Mouse (Mus musculus) neural tube, embryonic 12.5 days (tissue): ENCODE data around the gene Becn1. TPM values are rescaled to one million over a fixed set of nuclear protein-coding genes. Genes with fewer than 3 reads are reported as not detected.

ENCODE experiments used
- ATAC-seq: fragments of 200-750 bp; cut with Nextera tagmentation; 2 replicates; pipeline ENCODE4 v1.8.0; 2017; ENCODE audit warnings: low read depth, mild to moderate bottlenecking, moderate TSS enrichment, moderate library complexity; ENCODE audit not compliant: low FRiP score
- H3K27ac ChIP-seq: fragments of 300-500 bp; sonication (generic); 2 replicates; pipeline ENCODE4 v1.5.1; 2016
- H3K27me3 ChIP-seq: fragments of 300-500 bp; sonication (generic); replicated peaks from 2 replicates; pipeline ENCODE4 v1.6.1; 2016; ENCODE audit warnings: mild to moderate bottlenecking
- H3K36me3 ChIP-seq: fragments of 300-500 bp; sonication (generic); 2 replicates; pipeline ENCODE4 v1.6.1; 2016; ENCODE audit warnings: mild to moderate bottlenecking
- H3K4me1 ChIP-seq: fragments of 300-500 bp; sonication (generic); 2 replicates; pipeline ENCODE4 v1.6.1; 2016
- H3K4me2 ChIP-seq: fragments of 300-500 bp; sonication (generic); replicated peaks from 2 replicates; pipeline ENCODE4 v1.6.1; 2016; ENCODE audit warnings: mild to moderate bottlenecking
- H3K4me3 ChIP-seq: fragments of 300-500 bp; sonication (generic); 2 replicates; pipeline ENCODE4 v1.5.1; 2016
- H3K9ac ChIP-seq: fragments of 300-500 bp; sonication (generic); 2 replicates; pipeline ENCODE4 v1.6.1; 2016; ENCODE audit warnings: mild to moderate bottlenecking
- H3K9me3 ChIP-seq: fragments of 300-500 bp; sonication (generic); 2 replicates; pipeline ENCODE4 v1.6.1; 2016; ENCODE audit warnings: mild to moderate bottlenecking
- WGBS: fragments of 180-500 bp; shearing (Covaris S2); methylation state at CpG from one replicate; pipeline ENCODE4 v1.1.7; 2016; 5-methylcytosine and 5-hydroxymethylcytosine counted together
- polyA plus RNA-seq: library from polyadenylated mRNA; unstranded; fragments of >200 nt; fragmentation: Nextera tagmentation; extraction: Ambion mirVana; gene quantifications from 2 replicates; pipeline ENCODE4 v1.2.1, GENCODE M21; 2016

The Becn1 gene
- polyA plus RNA-seq, 1 experiment from 2014 or later, result 174 TPM

DNA sequence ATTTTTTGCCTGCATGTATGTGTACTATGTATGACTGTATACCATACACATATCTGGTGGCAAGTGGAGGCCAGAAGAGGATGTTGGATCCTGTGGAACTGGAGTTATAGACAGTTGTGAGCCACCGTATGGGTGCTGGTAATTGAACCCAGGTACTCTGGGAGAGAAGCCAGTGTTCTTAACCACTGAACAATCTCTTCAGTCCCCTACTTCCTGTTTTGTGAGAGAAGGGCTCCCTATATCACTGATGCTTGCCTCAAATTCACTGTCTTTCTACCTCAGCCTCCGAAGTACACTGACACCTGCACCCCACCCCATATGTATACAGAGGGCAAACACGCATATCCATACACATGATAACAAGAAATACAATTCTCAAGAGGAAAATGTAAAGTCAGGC lies 9.0 kb upstream of the Becn1 start:
- no peak for ATAC-seq
- Histone ChIP-seq H3K9me3 (no peaks in the 10 kb centered on the region), H3K4me3 (no peak overlapping the region), H3K27ac (no peak overlapping the region), H3K27me3 (0 out of 2 replicates have a peak, but pooled peaks cover 5% of the 10 kb centered on the region), H3K36me3 (no peaks in the 10 kb centered on the region), H3K4me2 (no peak overlapping the region), H3K4me1 (no peaks in the 10 kb centered on the region), H3K9ac (no peak overlapping the region)
- WGBS, result 92% methylated on average over 3 of the region's 3 CpGs

DNA sequence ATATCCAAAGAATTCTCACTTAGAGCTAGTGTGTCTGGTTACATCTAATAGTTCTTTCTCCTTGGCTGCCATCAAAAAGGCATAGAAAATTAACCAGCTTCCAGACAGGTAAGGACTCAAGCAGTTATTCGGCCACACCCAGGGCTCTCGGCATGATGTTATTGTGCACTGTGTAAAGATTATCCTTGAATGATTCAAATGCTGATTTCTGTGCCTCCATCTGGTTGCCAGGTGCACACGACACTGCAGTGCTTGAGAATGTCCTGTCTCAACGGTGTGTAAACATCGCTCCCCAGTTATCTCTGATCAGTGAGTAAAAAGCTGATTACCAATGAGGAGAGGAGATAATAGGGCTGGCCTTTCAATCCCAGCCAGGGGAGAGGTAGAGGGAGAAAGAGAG lies 5.7 kb upstream of the Becn1 start:
- no peaks in the 10 kb centered on the region for H3K36me3 ChIP-seq

DNA sequence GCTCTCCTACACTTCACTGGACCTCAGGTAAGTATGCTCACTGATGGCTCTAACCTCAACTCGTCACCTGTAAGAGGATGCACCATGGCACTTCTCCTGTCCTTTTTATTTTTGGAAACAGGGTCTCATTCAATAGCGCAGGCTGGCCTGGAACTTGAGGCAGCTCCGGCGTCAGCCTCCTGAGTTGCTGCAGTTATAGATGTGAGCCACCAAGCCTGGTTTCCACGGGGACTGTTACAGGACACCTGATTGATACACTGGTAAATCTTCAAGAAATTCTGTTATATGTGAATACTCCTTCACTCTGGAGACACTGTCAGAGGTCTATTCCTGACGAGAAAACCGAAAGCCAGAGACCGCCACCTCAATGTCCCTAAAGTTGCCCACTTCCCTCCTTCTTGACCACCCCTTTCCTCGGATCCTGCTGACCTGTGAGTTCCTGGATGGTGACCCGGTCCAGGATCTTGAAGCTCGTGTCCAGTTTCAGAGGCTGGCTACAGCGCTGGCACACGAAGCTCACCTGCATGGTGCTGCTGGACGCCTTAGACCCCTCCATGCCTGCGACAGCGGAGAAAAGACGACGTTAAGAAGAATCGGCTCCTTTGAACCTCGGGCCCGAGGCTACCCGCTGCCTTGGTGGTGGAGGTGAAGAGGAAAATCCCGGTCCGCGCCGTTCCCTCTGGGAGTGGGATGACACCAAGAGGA lies 635 bp downstream of the Becn1 start:
- ATAC-seq, result 0 out of 2 replicates have a peak, but pooled peaks have one; percentile 13
- WGBS, result 15% methylated on average over 26 of the region's 26 CpGs
- no peak overlapping the region for H3K27ac ChIP-seq

More for the DNA sequence above, 5.7 kb upstream of the Becn1 start:
- 49% methylated on average over 5 of the region's 5 CpGs for WGBS
- H3K27ac ChIP-seq, result no peak overlapping the region
- no peaks in the 10 kb centered on the region for H3K4me1 ChIP-seq
- 0 out of 2 replicates have a peak, but pooled peaks cover 5% of the 10 kb centered on the region for H3K27me3 ChIP-seq
- H3K9ac ChIP-seq, result no peak overlapping the region
- no peaks in the 10 kb centered on the region for H3K9me3 ChIP-seq
- ATAC-seq, result no peak
- H3K4me2 ChIP-seq, result no peak overlapping the region
- H3K4me3 ChIP-seq, result no peak overlapping the region

DNA sequence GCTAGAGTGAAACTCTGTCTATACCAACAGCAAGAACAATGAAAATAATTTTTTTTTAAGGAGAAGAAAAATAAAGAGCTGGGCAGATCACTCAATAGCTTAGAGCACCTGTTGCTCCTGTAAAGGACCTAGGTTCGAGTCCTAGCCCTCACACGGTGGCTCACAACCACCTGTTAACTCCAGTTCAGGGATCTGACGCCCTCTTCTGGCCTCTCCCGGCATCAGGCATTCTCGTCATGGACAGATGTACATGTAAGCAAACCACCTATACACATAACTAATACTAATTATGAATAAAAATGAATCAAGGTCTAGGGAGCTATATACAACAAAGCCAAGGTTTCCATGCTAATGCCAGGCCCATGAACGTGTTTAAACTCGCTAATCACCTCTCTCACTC lies 1.2 kb downstream of the Becn1 start:
- peaks cover 16% of the 10 kb centered on the region for H3K36me3 ChIP-seq
- 69% methylated on average over 7 of the region's 7 CpGs for WGBS
- H3K4me3 ChIP-seq, result peak overlapping the region; percentile 79
- ATAC-seq, result no peak
- no peak overlapping the region for H3K27ac ChIP-seq
- H3K4me1 ChIP-seq, result peaks cover 13% of the 10 kb centered on the region
- peak overlapping the region; percentile 83 for H3K9ac ChIP-seq
- no peaks in the 10 kb centered on the region for H3K9me3 ChIP-seq
- H3K27me3 ChIP-seq, result no peaks in the 10 kb centered on the region
- H3K4me2 ChIP-seq, result peak overlapping the region; percentile 97

More for the DNA sequence above, 635 bp downstream of the Becn1 start:
- H3K4me1 ChIP-seq, result peaks cover 13% of the 10 kb centered on the region
- H3K9me3 ChIP-seq, result no peaks in the 10 kb centered on the region
- peak overlapping the region; percentile 83 for H3K9ac ChIP-seq
- H3K27me3 ChIP-seq, result no peaks in the 10 kb centered on the region
- H3K4me3 ChIP-seq, result peak overlapping the region; percentile 79
- H3K36me3 ChIP-seq, result peaks cover 16% of the 10 kb centered on the region
- H3K4me2 ChIP-seq, result peak overlapping the region; percentile 97

DNA sequence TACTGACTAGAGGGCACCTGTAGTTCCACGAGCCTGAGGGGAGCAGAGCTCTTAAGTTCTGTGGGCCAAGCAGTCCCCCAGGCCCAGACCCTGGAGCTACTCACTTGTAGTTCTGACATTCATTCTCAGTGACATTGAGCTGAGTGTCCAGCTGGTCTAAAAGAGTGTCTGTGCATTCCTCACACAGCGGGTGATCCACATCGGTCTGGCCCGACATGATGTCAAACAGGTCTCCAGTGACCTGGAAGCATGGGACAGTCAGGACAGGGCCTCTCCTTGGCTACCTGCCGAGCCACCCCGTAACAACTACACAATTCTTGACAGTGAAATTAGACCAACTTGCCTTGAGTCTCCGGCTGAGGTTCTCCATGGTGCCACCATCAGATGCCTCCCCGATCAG lies 6.9 kb downstream of the Becn1 start:
- peaks cover 71% of the 10 kb centered on the region for H3K36me3 ChIP-seq

DNA sequence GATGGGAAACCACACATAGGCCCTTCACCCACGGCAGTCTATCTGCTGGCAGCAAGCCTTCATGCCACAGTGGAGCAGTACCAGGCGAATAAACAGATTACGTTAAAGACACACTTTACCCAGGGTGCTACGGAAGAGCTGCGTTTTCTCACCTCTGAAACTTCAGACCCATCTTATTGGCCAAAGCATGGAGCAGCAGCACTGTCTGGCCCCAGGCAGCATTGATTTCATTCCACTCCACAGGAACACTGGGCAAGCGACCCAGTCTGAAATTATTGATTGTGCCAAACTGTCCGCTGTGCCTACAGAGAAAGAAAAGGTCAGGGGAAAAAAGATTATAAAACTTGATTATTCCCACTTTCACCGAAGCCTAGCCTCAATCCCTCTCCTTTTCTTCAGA lies 10.9 kb downstream of the Becn1 start:
- H3K4me2 ChIP-seq, result no peak overlapping the region
- no peak overlapping the region for H3K27ac ChIP-seq
- ATAC-seq, result no peak
- H3K4me3 ChIP-seq, result no peak overlapping the region
- H3K9me3 ChIP-seq, result no peaks in the 10 kb centered on the region
- peaks cover 80% of the 10 kb centered on the region for H3K36me3 ChIP-seq
- H3K27me3 ChIP-seq, result no peaks in the 10 kb centered on the region
- H3K9ac ChIP-seq, result no peak overlapping the region
- WGBS, result 95% methylated on average over 8 of the region's 8 CpGs
- H3K4me1 ChIP-seq, result no peaks in the 10 kb centered on the region

More for the DNA sequence above, 6.9 kb downstream of the Becn1 start:
- no peaks in the 10 kb centered on the region for H3K4me1 ChIP-seq
- H3K27me3 ChIP-seq, result no peaks in the 10 kb centered on the region
- H3K4me2 ChIP-seq, result no peak overlapping the region
- H3K4me3 ChIP-seq, result no peak overlapping the region
- H3K9me3 ChIP-seq, result no peaks in the 10 kb centered on the region
- no peak overlapping the region for H3K27ac ChIP-seq
- no peak overlapping the region for H3K9ac ChIP-seq
- 89% methylated on average over 8 of the region's 8 CpGs for WGBS
- no peak for ATAC-seq

DNA sequence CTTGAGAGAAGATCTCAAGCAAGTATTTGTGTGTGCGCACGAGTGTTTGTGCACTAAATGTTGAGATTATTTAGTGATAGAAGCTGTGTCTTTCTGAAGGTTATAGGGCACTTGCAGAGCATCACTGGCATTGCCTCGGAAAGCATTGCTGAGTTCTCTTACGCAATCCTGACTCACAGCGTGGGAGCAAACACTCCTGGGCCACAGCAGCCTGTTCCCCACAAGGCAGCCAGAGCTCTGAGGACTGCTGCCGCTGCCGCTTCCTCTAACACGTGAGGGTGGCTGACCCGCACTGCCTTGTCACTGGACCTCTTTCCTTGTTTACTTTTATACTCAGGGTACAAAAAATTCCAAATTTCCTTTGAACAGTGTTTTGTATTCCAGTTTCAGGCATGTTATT lies 14.8 kb downstream of the Becn1 start:
- Histone ChIP-seq H3K4me1 (no peaks in the 10 kb centered on the region), H3K27me3 (no peaks in the 10 kb centered on the region), H3K36me3 (peaks cover 49% of the 10 kb centered on the region), H3K4me2 (no peak overlapping the region), H3K9me3 (no peaks in the 10 kb centered on the region), H3K27ac (no peak overlapping the region), H3K4me3 (no peak overlapping the region), H3K9ac (no peak overlapping the region)
- no peak for ATAC-seq
- WGBS, result 87% methylated on average over 9 of the region's 9 CpGs

DNA sequence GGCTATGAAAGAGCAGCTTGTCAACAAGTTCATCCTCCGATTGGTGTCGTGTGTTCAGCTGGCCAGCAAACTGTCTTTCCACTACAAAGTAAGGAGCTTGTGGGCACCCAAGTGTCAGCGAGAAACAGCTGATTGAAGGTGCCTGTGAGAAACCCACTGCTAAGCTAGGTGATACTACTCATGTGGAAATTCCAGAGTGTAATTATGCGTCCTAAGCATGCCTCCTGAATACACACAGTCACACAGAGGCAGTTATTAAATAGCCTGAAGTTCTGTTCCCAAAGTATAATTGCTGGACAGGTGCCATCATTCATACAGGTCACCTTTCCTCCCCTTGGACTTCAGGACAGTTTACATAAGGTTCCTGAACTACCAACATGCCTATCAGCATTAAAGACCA lies 18.3 kb downstream of the Becn1 start:
- ATAC-seq, result no peak
- Histone ChIP-seq H3K9ac (no peak overlapping the region), H3K4me3 (no peak overlapping the region), H3K4me2 (no peak overlapping the region), H3K9me3 (no peaks in the 10 kb centered on the region), H3K36me3 (peaks cover 15% of the 10 kb centered on the region), H3K27ac (no peak overlapping the region), H3K27me3 (no peaks in the 10 kb centered on the region), H3K4me1 (no peaks in the 10 kb centered on the region)
- WGBS, result 73% methylated on average over 4 of the region's 4 CpGs

DNA sequence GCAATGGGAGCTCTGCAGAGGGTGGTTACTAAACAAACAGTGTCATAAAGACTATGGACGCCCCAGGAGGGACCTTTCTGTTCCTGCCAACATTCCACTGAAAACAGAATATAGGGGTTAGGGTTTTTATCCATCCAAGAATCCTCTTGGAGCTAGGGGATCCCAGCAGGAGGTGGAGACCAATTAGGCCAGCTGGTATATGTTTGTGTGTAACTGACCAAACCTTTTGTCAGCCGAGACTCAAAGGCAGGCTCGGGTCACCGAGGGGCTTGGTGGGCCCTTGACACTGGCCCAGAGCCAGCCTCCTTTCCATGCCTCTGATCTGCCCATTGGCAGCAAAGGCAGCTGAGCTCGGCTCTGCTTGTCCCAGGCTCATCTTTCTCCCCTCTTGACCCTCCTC lies 19.2 kb downstream of the Becn1 start:
- Histone ChIP-seq H3K4me1 (peaks cover 5% of the 10 kb centered on the region), H3K9me3 (no peaks in the 10 kb centered on the region), H3K27ac (no peak overlapping the region), H3K9ac (no peak overlapping the region), H3K4me2 (no peak overlapping the region), H3K36me3 (peaks cover 9% of the 10 kb centered on the region; the same call in 1 of the 2 replicates), H3K4me3 (no peak overlapping the region), H3K27me3 (no peaks in the 10 kb centered on the region)
- ATAC-seq, result no peak
- WGBS, result 12% methylated on average over 5 of the region's 5 CpGs

DNA sequence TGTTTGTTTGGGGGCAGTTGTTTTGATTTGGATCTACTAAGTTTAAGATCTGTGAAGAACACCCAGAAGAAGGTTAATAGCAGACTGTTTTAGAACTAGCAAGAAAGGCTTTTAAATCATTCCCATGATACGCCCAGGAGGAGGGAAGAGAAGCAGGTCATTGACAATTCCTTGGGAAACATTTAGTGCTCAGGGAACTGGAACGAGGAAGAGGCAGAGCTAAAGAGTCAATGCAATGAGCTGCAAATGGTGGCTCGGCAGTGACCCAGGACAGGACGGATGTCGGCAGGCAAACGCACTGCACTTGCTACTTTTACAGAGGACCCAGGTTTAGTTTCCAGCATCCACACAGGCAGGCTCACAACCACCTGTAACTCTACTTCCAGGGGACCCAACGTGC lies 21.2 kb downstream of the Becn1 start:
- Histone ChIP-seq H3K4me1 (peaks cover 24% of the 10 kb centered on the region), H3K9ac (no peak overlapping the region), H3K4me3 (no peak overlapping the region), H3K36me3 (0 out of 2 replicates have a peak, but pooled peaks cover 8% of the 10 kb centered on the region), H3K27ac (no peak overlapping the region), H3K4me2 (no peak overlapping the region), H3K27me3 (no peaks in the 10 kb centered on the region), H3K9me3 (no peaks in the 10 kb centered on the region)
- 35% methylated on average over 7 of the region's 7 CpGs for WGBS
- no peak for ATAC-seq

DNA sequence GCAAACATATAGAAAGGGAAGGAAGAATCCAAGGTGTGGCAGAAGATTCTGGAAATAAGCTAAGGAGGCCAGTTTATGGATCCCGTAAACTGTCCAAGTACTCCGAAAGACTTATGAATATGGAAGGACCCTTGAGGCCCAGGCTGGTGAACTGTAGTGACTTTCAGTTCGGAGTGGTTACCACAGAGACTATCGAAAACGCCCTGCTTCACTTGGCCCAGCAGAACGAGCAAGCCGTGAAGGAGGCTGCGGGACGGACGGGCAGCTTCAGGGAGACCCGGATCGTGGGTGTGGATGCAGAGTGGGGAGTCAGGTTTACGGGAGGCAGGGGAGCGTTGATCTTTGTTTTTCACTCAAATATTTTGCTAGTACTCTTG lies 22.9 kb downstream of the Becn1 start:
- H3K27me3 ChIP-seq, result no peaks in the 10 kb centered on the region
- no peaks in the 10 kb centered on the region for H3K9me3 ChIP-seq
- H3K36me3 ChIP-seq, result 0 out of 2 replicates have a peak, but pooled peaks cover 6% of the 10 kb centered on the region
- peaks cover 24% of the 10 kb centered on the region for H3K4me1 ChIP-seq
- no peak overlapping the region for H3K9ac ChIP-seq
- WGBS, result 64% methylated on average over 14 of the region's 14 CpGs
- peak; percentile 22; the same call in 1 of the 2 replicates for ATAC-seq
- no peak overlapping the region for H3K27ac ChIP-seq
- H3K4me3 ChIP-seq, result peak overlapping the region; percentile 73
- peak overlapping the region; percentile 93 for H3K4me2 ChIP-seq

DNA sequence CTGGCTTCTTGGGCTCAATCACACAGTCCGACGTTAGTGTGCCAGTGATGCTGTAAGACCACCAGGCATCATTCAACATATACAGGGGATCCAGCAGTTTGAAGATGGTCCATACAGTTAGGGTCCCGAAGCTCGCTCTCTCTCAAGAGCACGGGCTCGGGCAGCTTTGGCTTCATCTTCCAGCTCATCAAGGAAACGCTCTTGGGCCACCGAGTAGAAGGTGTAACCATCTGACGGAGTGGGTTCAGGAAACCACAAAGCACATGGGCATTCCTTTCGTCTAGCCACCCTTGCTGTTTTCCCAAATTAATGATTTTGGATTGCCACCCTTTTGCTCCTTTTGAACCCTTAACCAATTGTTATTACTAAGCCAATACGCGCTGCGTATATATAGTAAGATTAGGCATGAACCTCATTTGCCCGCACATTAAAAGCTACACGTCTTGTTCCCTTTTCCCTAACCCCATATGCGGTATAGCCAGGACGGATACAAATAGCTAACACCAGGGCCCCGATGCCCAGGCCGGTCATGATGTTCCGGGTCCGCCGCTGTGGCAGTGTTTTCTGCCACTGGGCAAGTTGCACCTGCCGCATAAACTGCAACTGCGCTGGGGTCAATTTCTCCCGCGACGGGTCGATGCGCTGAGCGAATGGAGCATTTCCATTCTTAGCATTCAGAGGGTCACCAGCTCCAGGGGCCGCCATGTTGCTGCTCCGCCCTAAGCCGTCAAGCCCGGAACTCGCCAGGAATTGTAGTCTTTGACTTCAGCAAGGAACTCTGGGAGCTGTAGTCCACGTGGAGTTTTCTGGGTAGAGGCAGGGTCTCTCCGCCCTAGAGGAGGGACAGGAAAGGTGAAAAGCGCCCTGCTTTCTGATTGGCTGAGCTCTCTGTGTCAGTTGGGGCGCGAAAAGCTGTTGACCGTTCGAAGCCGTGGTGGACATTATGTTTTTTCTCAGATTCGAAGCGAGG lies 23.6 kb downstream of the Becn1 start, which contains the start of the genes Cntd1 and Coa3:
Gene Cntd1 (plus strand): TSS at position 790 of the 970 bp plus-strand sequence.
Gene Coa3 (minus strand): TSS at position 892 of the 970 bp plus-strand sequence.
- 9% methylated on average over 45 of the region's 45 CpGs for WGBS
- Histone ChIP-seq H3K36me3 (0 out of 2 replicates have a peak, but pooled peaks cover 6% of the 10 kb centered on the region), H3K4me2 (peak within 1 kb of the TSS; percentile 93), H3K9me3 (no peaks in the 10 kb centered on the region), H3K27me3 (no peaks in the 10 kb centered on the region), H3K4me1 (peaks cover 24% of the 10 kb centered on the region), H3K9ac (peak within 1 kb of the TSS; percentile 73), H3K27ac (no peak within 1 kb of the TSS), H3K4me3 (peak within 1 kb of the TSS; percentile 73)
- ATAC-seq, result peak; percentile 94
